Comparison of ENCODE assay signal across 14 mouse cellular contexts in the genomic region with DNA sequence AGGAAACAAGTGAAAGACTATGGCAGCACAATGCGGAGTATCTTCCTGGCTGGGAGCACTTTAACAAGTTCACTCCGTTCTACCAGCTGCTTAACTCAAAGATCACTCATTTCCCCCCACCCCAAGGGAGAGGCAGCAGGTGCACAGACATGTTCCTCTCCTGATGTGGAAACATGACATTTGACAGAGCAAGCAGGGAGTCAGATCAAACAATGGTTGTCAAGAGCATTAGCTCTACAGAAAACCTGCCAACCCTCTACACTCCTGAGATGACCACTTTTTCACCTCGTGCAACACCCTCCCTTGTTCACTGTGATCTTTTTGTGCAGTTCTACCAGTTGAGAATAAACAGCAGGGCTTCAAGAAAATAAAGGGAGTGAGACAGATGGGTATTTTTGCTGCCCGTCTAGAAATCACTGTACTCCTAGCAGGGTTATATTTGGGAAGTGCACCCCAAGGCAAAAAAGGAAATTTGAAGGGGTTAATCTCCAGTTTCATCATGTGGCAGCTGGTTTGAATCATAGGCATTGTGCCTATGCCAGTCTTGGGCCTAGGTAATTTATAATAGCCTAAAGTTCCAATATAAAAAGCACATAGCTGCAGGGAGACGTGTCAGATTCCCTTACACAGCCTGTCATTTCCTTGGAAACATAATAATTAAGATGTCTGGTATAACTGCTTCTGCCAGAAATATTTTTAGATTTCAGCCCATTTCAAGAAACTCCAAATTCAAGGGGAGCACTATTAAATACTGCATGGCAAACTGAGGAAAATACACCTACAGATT.
DNase-seq lines count a peak whose midpoint lies in the region; ATAC-seq and TF ChIP-seq lines count a peak whose summit lies in the region.
"Had no signal": no experiment of that assay in that cellular context is flagged by ENCODE, and none has a peak within 500 bp of the region (broad histone marks: within the 10 kb centered on the region; RNA-seq: fewer than 3 reads in every experiment).

No protein-coding gene starts in this region.

- DNase-seq in layer of hippocampus, adult 9-11 months: peak; percentile 2
- DNase-seq in layer of hippocampus, postnatal 36 days: no peak
- peak; percentile 18 for DNase-seq in embryonic facial prominence, embryonic 14.5 days (ENCODE audit: low spot score)
- peak; percentile 6 for DNase-seq in hindbrain, embryonic 11.5 days (ENCODE audit: low spot score)
- DNase-seq in gastrocnemius, postnatal 36 days: no peak
- DNase-seq in gastrocnemius, adult 2 months: no peak
- no peak for DNase-seq in lung, postnatal 0 days (ENCODE audit: low spot score)
- DNase-seq: cerebellum, adult 11-12 months; gastrocnemius, postnatal 10 days; thymus, postnatal 25 days had no signal

- no peak overlapping the region for H3K4me3 ChIP-seq in embryonic facial prominence, embryonic 14.5 days (ENCODE audit: low read depth, low read length)
- no peak overlapping the region for H3K4me3 ChIP-seq in hindbrain, embryonic 11.5 days (ENCODE audit: low read depth, low read length)
- no peak overlapping the region for H3K4me3 ChIP-seq in midbrain, embryonic 15.5 days
- H3K4me3 ChIP-seq in gastrocnemius, adult 2 months: no peak overlapping the region
- no peak overlapping the region for H3K4me3 ChIP-seq in lung, postnatal 0 days (ENCODE audit: low read depth, low read length)
- H3K4me3 ChIP-seq: heart, embryonic 10.5 days; limb, embryonic 12.5 days; liver, embryonic 15.5 days had no signal

- H3K9ac ChIP-seq in embryonic facial prominence, embryonic 14.5 days (ENCODE audit: low read depth, low read length): no peak overlapping the region
- H3K9ac ChIP-seq in hindbrain, embryonic 11.5 days (ENCODE audit: low read depth, low read length): no peak overlapping the region
- no peak overlapping the region for H3K9ac ChIP-seq in midbrain, embryonic 15.5 days
- no peak overlapping the region for H3K9ac ChIP-seq in lung, postnatal 0 days (replicated peaks; ENCODE audit: low read depth)
- H3K9ac ChIP-seq: limb, embryonic 12.5 days; liver, embryonic 15.5 days had no signal

- H3K27me3 ChIP-seq in embryonic facial prominence, embryonic 14.5 days (replicated peaks; ENCODE audit: control insufficient read depth, insufficient read depth, low read length): no peaks in the 10 kb centered on the region
- H3K27me3 ChIP-seq in hindbrain, embryonic 11.5 days (ENCODE audit: control insufficient read depth, insufficient read depth, low read length): no peaks in the 10 kb centered on the region
- no peaks in the 10 kb centered on the region for H3K27me3 ChIP-seq in midbrain, embryonic 15.5 days (replicated peaks)
- H3K27me3 ChIP-seq in lung, postnatal 0 days (replicated peaks; ENCODE audit: insufficient read depth, low read length): no peaks in the 10 kb centered on the region
- H3K27me3 ChIP-seq: limb, embryonic 12.5 days; liver, embryonic 15.5 days had no signal

- intact Hi-C loops in gastrocnemius, postnatal 36 days (cut with DNase I): no loop called here
- intact Hi-C loops in gastrocnemius, adult 2 months (cut with DNase I): no loop called here

- TF ChIP-seq EP300 in lung, postnatal 0 days (IDR thresholded peaks at IDR 0.05): no peak

- no peaks in the 10 kb centered on the region for H3K4me1 ChIP-seq in embryonic facial prominence, embryonic 14.5 days (ENCODE audit: control insufficient read depth, insufficient read depth, low read length)
- H3K4me1 ChIP-seq in hindbrain, embryonic 11.5 days (replicated peaks; ENCODE audit: control insufficient read depth, insufficient read depth, low read length): no peaks in the 10 kb centered on the region
- H3K4me1 ChIP-seq in midbrain, embryonic 15.5 days: peaks cover 8% of the 10 kb centered on the region
- H3K4me1 ChIP-seq in lung, postnatal 0 days (ENCODE audit: insufficient read depth, low read depth, low read length): no peaks in the 10 kb centered on the region
- H3K4me1 ChIP-seq: heart, embryonic 10.5 days; limb, embryonic 12.5 days; liver, embryonic 15.5 days had no signal

- no peaks in the 10 kb centered on the region for H3K9me3 ChIP-seq in embryonic facial prominence, embryonic 14.5 days (ENCODE audit: control insufficient read depth, low read length)
- H3K9me3 ChIP-seq in hindbrain, embryonic 11.5 days (ENCODE audit: control insufficient read depth, low read length): no peaks in the 10 kb centered on the region
- H3K9me3 ChIP-seq in midbrain, embryonic 15.5 days: no peaks in the 10 kb centered on the region
- H3K9me3 ChIP-seq in lung, postnatal 0 days (ENCODE audit: low read length): no peaks in the 10 kb centered on the region
- H3K9me3 ChIP-seq: heart, embryonic 10.5 days; limb, embryonic 12.5 days; liver, embryonic 15.5 days had no signal

- 36% methylated on average over 5 of the region's 5 CpGs for WGBS in embryonic facial prominence, embryonic 14.5 days
- WGBS in hindbrain, embryonic 11.5 days: 55% methylated on average over 5 of the region's 5 CpGs
- WGBS in midbrain, embryonic 15.5 days: 35% methylated on average over 5 of the region's 5 CpGs
- 55% methylated on average over 5 of the region's 5 CpGs for WGBS in lung, postnatal 0 days

- H3K4me2 ChIP-seq in embryonic facial prominence, embryonic 14.5 days (ENCODE audit: low read depth, low read length): no peak overlapping the region
- H3K4me2 ChIP-seq in hindbrain, embryonic 11.5 days (replicated peaks; ENCODE audit: low read depth, low read length): no peak overlapping the region
- no peak overlapping the region for H3K4me2 ChIP-seq in midbrain, embryonic 15.5 days
- H3K4me2 ChIP-seq in lung, postnatal 0 days (replicated peaks; ENCODE audit: low read depth, low read length): no peak overlapping the region
- H3K4me2 ChIP-seq: limb, embryonic 12.5 days; liver, embryonic 15.5 days had no signal

- 0 out of 2 replicates have a peak, but pooled peaks have one; percentile 33 for ATAC-seq in embryonic facial prominence, embryonic 14.5 days (ENCODE audit: low read depth)
- peak; percentile 57; the same call in 1 of the 2 replicates for ATAC-seq in hindbrain, embryonic 11.5 days (ENCODE audit: low FRiP score)
- peak; percentile 90 for ATAC-seq in midbrain, embryonic 15.5 days (replicated peaks)
- ATAC-seq in lung, postnatal 0 days: no peak

- no peak for TF ChIP-seq CTCF in gastrocnemius, adult 2 months (IDR thresholded peaks at IDR 0.05)
- no peak for TF ChIP-seq CTCF in lung, postnatal 0 days (IDR thresholded peaks at IDR 0.05)

- no peak overlapping the region for H3K27ac ChIP-seq in embryonic facial prominence, embryonic 14.5 days (replicated peaks; ENCODE audit: low read depth, low read length)
- no peak overlapping the region for H3K27ac ChIP-seq in hindbrain, embryonic 11.5 days (ENCODE audit: low read depth, low read length)
- H3K27ac ChIP-seq in midbrain, embryonic 15.5 days: no peak overlapping the region
- no peak overlapping the region for H3K27ac ChIP-seq in gastrocnemius, adult 2 months
- no peak overlapping the region for H3K27ac ChIP-seq in lung, postnatal 0 days (ENCODE audit: low read length)
- H3K27ac ChIP-seq: heart, embryonic 10.5 days; limb, embryonic 12.5 days; liver, embryonic 15.5 days had no signal

- H3K36me3 ChIP-seq in embryonic facial prominence, embryonic 14.5 days (ENCODE audit: control insufficient read depth, insufficient read depth, low read length): no peaks in the 10 kb centered on the region
- H3K36me3 ChIP-seq in hindbrain, embryonic 11.5 days (ENCODE audit: control insufficient read depth, insufficient read depth, low read length): no peaks in the 10 kb centered on the region
- H3K36me3 ChIP-seq in midbrain, embryonic 15.5 days (replicated peaks): no peaks in the 10 kb centered on the region
- no peaks in the 10 kb centered on the region for H3K36me3 ChIP-seq in lung, postnatal 0 days (ENCODE audit: insufficient read depth, low read length)
- H3K36me3 ChIP-seq: heart, embryonic 10.5 days; limb, embryonic 12.5 days; liver, embryonic 15.5 days had no signal

Comparison
In these comparisons a context has a peak if more than half of its experiments do, and no peak if none do; other contexts are left out.
1. DNase-seq: peak in layer of hippocampus, adult 9-11 months (single experiment), embryonic facial prominence, embryonic 14.5 days (single experiment) and hindbrain, embryonic 11.5 days (single experiment); none in layer of hippocampus, postnatal 36 days (0 of 2), gastrocnemius, postnatal 36 days (0 of 2), gastrocnemius, adult 2 months (single experiment) and lung, postnatal 0 days (single experiment).